Mouse (Mus musculus) heart, adult 11 months (tissue): ENCODE measurements around the gene F7.

Experiments used
- DNase-seq: peaks from one replicate; pipeline ENCODE4 v3.0.0; 2022

Gene F7

DNA sequence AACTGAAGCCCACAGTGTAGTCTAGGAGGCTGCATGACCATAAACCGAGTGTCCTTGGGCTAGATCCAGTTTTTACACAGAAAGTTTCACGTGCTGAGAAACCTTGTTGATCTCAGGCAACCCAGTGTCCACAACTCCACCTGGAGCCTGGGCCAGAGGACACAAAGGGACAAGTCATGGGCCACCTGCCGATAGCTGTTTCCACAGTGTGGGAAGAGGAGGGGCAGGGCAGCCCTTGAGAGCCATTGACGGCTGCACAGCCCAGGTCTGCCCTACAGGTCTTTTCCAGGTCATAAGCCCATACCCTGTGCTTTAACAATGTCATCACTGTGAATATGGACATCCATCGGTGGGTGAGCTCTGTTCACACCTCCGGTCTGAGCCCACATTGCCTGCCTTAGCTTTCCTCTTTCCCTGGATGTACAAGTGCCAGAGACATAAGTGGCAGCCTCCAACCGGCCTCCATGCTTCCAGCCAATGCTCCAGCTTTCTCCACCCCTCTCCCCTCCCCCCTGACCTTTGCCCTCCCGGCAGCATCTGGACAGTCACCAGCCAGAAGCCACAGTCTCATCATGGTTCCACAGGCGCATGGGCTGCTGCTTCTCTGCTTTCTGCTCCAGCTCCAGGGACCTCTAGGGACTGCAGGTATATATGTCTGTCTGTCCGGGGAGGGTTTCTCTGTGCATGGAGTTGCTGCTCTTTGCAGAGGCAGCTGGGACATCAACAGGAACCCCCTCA, at the start of gene F7:
F7 (plus strand) TSS at position 548 of the 738 bp plus-strand sequence.
- DNase-seq, result no peak

GRCm38 (mm10) chr8:12976290-12976689, 49.5 kb upstream of the F7 start:
- no peak for DNase-seq

GRCm38 (mm10) chr8:12976723-12977122, 49.1 kb upstream of the F7 start:
- no peak for DNase-seq

DNA sequence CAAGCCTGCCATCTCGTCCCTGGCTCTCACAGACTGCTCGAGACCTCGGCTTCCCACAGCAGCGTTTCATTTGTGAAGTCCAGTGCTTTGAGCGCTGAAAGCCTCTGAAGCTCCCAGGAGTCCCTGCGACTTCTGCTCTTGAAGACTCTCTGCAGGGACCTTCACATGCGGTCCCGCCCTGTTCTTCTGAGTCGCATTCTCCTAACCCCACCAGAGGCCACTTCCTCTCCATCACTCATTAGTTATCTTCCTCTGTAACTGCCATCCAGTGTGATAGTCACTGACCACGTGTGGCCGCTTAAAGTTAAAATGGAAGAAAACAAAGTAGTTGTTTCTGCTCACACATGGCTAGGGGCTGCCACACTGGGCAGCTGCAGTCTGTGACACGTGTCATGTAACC, 48.5 kb upstream of the F7 start:
- no peak for DNase-seq

DNA sequence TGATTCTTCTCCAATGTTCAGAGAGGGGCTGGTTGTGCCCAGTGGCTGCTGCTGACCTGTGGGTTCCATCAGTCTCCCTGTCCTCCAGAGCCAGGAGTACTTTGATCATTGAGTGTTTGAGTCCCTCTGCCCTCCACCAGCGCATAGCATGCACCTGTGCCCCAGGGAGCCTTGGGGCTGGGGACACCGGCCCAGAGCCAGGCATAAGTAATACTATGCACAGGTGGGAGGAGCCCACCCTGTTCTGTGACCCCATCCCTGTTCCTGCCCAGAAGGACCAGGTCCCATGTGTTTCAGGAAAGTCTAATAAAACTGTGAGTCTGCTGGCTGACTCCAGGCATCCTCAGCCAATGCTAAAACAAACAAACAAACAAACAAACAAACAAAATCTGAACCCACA, 47.5 kb upstream of the F7 start:
- no peak for DNase-seq

GRCm38 (mm10) chr8:12978726-12979125, 47.1 kb upstream of the F7 start:
- no peak for DNase-seq

DNA sequence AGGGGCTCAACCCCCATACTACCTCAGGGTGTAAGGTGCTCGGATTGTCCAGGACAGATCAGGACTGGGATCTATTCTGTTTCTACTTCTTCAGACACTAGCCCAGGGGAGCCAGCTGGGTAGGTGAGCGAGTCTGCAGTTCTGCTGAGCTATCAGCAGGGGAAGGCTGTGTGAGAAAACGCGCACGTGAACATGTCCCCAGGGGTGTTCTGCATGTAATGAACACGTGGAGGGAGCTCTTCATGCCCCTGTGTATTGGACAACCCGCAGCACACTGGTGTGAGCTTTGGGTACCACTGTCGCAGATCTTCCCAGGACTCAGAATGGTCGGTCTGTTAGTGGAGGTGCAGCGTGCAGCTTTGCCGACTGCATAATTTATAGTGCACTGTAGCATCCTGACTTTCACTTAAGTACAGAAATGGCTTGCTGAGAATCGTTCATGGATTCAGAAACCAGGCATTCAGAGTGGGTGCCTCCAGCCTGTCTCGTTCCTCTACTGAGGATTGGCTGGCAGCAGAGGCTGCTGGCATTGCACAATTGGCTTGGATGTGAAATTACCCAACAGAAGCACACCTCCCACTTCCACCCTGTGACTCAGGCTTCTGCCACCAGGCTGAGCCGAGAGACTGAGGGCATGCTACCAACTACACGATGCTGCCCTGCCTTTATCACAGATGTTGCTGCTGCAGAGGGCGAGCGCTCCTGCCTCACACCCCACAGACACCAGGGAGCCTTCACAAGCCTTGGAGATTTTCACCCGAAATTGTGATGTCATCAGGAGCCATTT, 42.0 kb upstream of the F7 start:
- DNase-seq, result no peak

- DNase-seq, result peak; percentile 89
Measured at GRCm38 (mm10) chr8:12984601-12985243, 41.1 kb upstream of the F7 start.

DNA sequence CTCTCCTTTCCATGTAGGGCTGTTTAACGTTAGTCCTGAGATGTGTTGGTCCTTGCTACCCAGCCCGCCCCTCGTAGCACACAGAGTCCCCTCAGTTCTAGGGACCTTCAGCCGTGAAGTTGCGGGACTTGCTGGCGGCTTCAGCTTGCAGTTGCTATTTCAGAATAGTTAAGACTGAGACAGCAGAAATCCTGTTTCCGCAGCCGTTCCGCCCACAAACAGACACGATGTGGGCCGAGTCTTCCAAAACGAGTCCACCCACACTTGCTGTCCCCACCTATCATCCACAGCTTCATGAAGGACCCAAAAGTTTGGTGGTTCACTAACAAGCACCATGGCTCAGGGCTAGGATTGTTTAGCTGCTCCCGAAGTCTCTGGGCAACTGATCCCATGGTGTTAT, 40.6 kb upstream of the F7 start:
- no peak for DNase-seq

DNA sequence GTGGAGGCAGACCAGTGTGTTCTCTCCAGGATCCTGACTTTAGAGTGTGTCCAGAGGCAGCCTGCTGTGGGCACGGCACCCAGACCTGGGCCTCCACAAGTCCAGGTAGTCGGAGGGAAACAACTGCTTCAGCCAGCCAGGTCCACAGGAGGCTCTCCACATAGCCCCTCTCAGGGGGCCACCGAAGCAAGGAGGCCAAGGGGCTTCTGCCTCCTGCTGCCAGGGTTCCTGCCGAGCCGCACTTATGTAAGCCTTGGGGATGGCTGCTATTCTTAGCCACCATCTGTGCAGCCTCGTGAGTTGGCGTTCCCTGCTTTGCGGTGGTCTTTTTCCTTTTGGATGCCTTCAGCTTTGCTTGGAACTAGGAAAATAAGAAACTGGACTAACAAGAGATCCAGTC, 38.3 kb upstream of the F7 start:
- DNase-seq, result no peak

DNA sequence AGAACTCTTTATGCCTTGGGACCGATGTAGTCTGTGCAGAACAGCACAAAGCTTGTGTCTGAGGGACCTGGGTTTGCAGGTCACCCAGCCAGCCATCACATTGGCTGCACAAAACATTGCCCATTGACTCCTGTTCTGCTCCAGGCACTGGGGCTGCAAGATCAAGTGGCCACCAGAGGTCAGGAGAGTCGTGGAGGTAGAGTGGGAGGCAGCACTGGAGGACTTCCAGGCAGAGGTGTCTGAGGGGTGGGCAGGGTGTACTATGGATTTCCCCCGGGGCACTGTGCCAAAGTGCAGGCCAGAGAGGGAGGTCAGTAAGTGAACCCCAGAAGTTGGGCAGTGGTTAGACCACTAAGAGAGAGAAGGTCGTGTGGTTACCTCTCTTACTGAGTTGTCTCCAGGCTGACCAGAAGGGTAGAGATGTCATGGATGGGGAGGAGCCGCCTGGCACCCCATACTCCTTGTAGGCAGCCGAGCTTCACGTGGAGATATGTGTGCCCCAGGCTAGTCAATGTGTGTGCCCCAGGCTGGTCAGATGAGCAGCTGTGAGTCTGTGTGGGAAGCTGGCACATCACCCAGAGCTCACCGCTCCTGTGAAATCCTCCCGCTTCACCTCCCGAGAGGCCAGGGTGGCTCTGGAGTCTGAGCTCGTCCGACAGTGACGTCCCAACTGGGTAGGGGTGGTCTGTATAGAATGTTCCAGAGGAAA, 37.0 kb upstream of the F7 start:
- DNase-seq, result no peak

DNA sequence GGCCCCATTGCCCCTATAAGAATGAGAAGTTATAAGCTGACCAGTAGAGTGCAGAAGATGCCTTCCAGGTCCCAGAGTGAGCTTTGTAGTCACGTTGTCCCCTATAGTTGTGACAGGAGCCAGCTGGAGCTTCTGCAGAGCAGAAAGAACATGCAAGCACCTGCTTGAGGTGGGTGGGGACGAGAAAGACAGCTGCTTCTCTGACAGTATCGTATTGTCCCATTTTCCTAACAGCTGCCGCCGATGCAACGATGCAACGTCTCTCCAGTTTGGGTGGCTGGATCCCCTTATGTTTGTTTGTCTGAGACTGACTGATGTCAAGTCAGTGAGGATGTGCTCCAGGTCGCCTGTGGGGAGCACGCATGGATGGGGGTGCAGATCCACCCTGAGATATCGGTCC, 34.4 kb upstream of the F7 start:
- DNase-seq, result no peak

DNA sequence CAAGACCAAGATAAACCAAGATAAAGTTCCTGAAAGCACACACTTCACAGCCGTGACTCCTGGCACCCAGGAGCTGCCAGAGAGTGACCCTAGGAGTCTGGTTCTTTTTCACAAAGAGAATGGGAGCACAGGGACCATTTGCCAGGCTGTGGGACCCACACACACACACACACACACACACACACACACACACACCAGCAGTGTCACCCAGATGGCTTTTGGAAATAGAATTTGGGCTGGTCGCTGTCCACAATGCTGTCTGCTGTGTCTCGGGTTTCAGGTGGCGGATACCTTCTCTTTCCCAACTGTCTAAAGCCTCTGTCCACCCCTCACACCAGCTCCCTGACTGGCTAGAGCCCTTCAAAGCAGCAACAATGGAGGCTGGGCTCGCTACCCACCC, 31.4 kb upstream of the F7 start:
- DNase-seq, result no peak

GRCm38 (mm10) chr8:12995481-12995880, 30.4 kb upstream of the F7 start:
- DNase-seq, result no peak

- DNase-seq, result peak; percentile 93
Measured at GRCm38 (mm10) chr8:12996831-12997275, 29.0 kb upstream of the F7 start.

DNA sequence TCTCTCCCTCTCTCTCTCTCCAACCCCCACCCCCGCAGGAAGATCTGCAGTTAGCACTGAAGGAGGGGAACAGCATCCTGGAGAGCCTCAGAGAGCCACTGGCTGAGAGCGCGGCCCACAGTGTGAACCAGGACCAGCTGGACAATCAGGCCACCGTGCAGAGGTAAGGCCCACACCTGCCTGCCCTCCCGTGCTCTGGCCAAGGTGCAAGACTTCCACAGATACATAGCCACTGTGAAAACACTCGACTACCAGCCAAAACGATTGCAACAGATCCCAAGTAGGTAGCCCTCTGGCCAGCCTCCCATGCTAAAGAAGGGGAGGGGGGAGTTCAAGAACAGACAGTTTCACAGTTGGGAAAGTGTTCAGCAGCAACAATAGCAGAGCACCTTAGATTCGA, 27.5 kb upstream of the F7 start:
- DNase-seq, result no peak

DNA sequence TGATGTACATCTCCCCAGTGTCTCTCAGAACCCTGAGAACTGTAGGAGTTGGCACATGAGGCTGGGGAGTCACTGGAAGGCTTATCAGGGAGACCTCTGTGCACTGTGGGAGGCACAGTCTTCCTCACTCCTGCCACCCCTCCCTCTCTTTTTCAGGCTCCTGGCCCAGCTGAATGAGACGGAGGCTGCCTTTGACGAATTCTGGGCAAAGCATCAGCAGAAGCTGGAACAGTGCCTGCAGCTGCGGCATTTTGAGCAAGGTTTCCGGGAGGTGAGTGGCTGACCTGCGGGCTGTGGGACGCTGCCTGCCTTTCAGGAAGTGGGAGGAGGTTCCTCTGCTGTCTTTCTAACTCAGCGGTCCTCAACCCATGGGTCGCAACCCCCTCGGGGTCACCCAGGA, 26.0 kb upstream of the F7 start:
- DNase-seq, result no peak

- no peak for DNase-seq
Measured at GRCm38 (mm10) chr8:13007458-13007857, 18.4 kb upstream of the F7 start.

- no peak for DNase-seq
Measured at GRCm38 (mm10) chr8:13010313-13010712, 15.5 kb upstream of the F7 start.

GRCm38 (mm10) chr8:13019560-13019959, 6.3 kb upstream of the F7 start:
- DNase-seq, result no peak

DNA sequence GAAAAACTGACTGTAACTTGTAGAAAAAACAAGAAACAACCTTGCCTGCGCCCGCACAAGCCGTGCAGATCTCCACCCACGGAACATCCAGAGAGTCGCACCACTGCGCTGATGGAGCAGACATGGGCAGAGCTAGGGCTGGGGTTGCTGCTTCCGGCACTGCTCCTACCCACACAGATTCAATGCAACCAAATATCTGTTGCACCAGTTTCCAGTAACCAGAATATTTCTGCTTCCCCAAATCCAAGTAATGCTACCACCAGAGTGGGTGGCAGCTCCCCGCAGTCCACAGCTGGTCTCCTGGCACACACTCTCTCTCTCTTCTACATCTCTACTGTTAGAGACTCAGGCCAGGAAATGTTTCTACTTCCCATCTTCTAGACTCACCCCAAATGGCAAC, 4.0 kb upstream of the F7 start:
- DNase-seq, result no peak

- DNase-seq, result no peak
Measured at GRCm38 (mm10) chr8:13027615-13028014, 1.8 kb downstream of the F7 start.

GRCm38 (mm10) chr8:13028482-13028881, 2.6 kb downstream of the F7 start:
- no peak for DNase-seq
